ENCODE assay signal across 22 mouse cellular contexts in genomic region chr1:127861900-127862299, GRCm38 (mm10). TPM values are rescaled to one million over a fixed set of nuclear protein-coding genes. Genes with fewer than 3 reads are reported as not detected.
"Had no signal": no experiment of that assay in that cellular context is flagged by ENCODE, and none has a peak within 500 bp of the region (broad histone marks: within the 10 kb centered on the region; RNA-seq: fewer than 3 reads in every experiment).

No protein-coding gene starts in this region.

- H3K4me3 ChIP-seq: midbrain, embryonic 10.5 days; midbrain, embryonic 12.5 days; myocyte; neural tube, embryonic 13.5 days; neural tube, embryonic 15.5 days had no signal

- DNase-seq: lung, embryonic 14.5 days; lung, postnatal 10 days; lung, postnatal 4 days; midbrain, embryonic 14.5 days; retina, postnatal 1 day; right cerebral cortex, adult 18-20 months; right cerebral cortex, postnatal 25 days; right cerebral cortex, postnatal 4 days; spleen, adult 18-20 months; thymus, adult 18-20 months; thymus, postnatal 14 days; thymus, postnatal 36 days had no signal

- H3K27ac ChIP-seq: midbrain, embryonic 10.5 days; midbrain, embryonic 12.5 days; neural tube, embryonic 13.5 days; neural tube, embryonic 15.5 days had no signal

- ATAC-seq: midbrain, embryonic 16.5 days had no signal

RNA-seq across cellular contexts. Expression of gene Map3k19, which starts 7.1 kb away (rescaled TPM):
- polyA plus RNA-seq: neural tube, embryonic 11.5 days; small intestine, adult 2 months; stomach, embryonic 14.5 days; stomach, embryonic 16.5 days had no signal
